Mouse (Mus musculus): ENCODE measurements at regions not wholly inside any gene's neighbourhood (a gene's known extent, or its start where the extent isn't known, plus 50 kb on each side); places are given as distances from the start of the nearest gene placed in this dataset.

DNA sequence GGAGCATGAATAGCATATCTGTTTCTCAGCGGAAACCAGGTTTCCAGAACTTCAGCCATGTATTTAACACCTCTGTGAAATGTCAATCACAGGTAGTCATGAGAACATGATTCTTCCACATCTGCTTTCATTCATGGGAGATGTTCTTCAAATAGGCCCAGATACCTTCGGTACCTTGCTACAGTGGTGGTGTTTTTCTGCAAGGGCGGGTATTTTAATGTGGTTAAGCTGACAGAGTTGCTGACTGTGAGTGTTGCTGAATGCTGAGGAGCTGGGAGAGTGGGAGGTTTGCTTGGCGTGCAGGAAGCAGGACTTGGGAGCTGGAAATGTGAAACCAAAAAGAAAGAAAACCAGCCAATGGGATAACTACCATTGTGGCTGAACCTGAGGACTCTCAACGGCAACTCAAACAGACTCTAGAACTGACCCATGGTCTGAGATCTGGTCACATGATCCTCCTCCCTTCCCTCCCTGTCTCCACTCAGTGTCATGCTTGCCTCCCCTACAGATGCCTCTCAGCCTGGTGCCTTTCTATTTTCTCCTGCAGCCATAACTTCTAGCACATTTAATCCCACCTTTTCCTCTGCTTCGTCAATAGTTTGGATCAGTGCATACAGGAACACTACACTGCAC is 317.0 kb upstream of the Pard3b start:
- no peak overlapping the region for H3K9ac ChIP-seq (replicated peaks; ENCODE audit: low read length, poor library complexity, severe bottlenecking)
- no peak for ATAC-seq (ENCODE audit: low FRiP score)
- no peak overlapping the region for H3K27ac ChIP-seq (ENCODE audit: low read depth, low read length)
- no peaks in the 10 kb centered on the region for H3K4me1 ChIP-seq (ENCODE audit: insufficient read depth, low read length)
- no peak for DNase-seq (ENCODE audit: low spot score)
- no peaks in the 10 kb centered on the region for H3K36me3 ChIP-seq (ENCODE audit: insufficient read depth, low read length)
- 80% methylated on average over 6 of the region's 6 CpGs for WGBS
- TF ChIP-seq CTCF (IDR thresholded peaks at IDR 0.05) = no peak
- H3K4me2 ChIP-seq (ENCODE audit: low read depth, low read length, poor library complexity, severe bottlenecking) = no peak overlapping the region
- no peaks in the 10 kb centered on the region for H3K27me3 ChIP-seq (ENCODE audit: insufficient read depth, low read length)
- no peak overlapping the region for H3K4me3 ChIP-seq (ENCODE audit: low read depth, low read length)
- no peaks in the 10 kb centered on the region for H3K9me3 ChIP-seq (ENCODE audit: low read length)

GRCm38 (mm10) chr1:61331456-61331855 is 307.2 kb upstream of the Pard3b start:
- no peak for TF ChIP-seq CTCF (IDR thresholded peaks at IDR 0.05)
- Histone ChIP-seq H3K4me2 (ENCODE audit: low read depth, low read length, poor library complexity, severe bottlenecking) (no peak overlapping the region), H3K4me3 (ENCODE audit: low read depth, low read length) (no peak overlapping the region), H3K36me3 (ENCODE audit: insufficient read depth, low read length) (no peaks in the 10 kb centered on the region), H3K4me1 (ENCODE audit: insufficient read depth, low read length) (no peaks in the 10 kb centered on the region), H3K27me3 (ENCODE audit: insufficient read depth, low read length) (no peaks in the 10 kb centered on the region), H3K27ac (ENCODE audit: low read depth, low read length) (no peak overlapping the region), H3K9me3 (ENCODE audit: low read length) (no peaks in the 10 kb centered on the region), H3K9ac (replicated peaks; ENCODE audit: low read length, poor library complexity, severe bottlenecking) (no peak overlapping the region)
- DNase-seq (ENCODE audit: low spot score) = no peak
- no peak for ATAC-seq (ENCODE audit: low FRiP score)
- WGBS = 78% methylated on average over 2 of the region's 2 CpGs

- Histone ChIP-seq H3K9ac (replicated peaks; ENCODE audit: low read length, poor library complexity, severe bottlenecking) (no peak overlapping the region), H3K4me1 (ENCODE audit: insufficient read depth, low read length) (no peaks in the 10 kb centered on the region), H3K4me2 (ENCODE audit: low read depth, low read length, poor library complexity, severe bottlenecking) (no peak overlapping the region), H3K4me3 (ENCODE audit: low read depth, low read length) (no peak overlapping the region), H3K27ac (ENCODE audit: low read depth, low read length) (no peak overlapping the region), H3K9me3 (ENCODE audit: low read length) (no peaks in the 10 kb centered on the region), H3K27me3 (ENCODE audit: insufficient read depth, low read length) (no peaks in the 10 kb centered on the region), H3K36me3 (ENCODE audit: insufficient read depth, low read length) (no peaks in the 10 kb centered on the region)
- ATAC-seq (ENCODE audit: low FRiP score) = no peak
- WGBS = 22% methylated on average over 3 of the region's 3 CpGs
- TF ChIP-seq CTCF (IDR thresholded peaks at IDR 0.05) = no peak
- no peak for DNase-seq (ENCODE audit: low spot score)
Measured at GRCm38 (mm10) chr1:61331906-61332305, 306.7 kb upstream of the Pard3b start.

DNA sequence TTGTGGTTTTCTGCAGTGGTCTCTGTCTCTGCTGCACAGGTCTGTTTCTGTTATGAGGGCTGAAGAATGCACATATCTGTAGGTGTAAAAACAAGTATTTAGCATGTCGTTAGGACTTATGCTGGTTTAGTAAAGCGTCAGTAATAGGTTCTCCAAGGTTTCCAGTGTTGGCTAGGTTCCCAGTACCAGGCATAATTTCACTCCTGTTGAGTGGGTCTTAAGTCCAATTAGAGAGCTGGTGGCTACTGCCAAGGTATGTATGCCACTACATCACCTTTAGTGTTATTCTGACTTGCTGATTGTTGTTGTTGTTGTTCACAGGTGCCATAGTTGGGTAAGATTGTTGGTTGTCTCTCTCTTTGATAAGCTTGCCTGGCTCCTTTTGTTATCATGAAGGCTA is 302.3 kb upstream of the Pard3b start:
- Histone ChIP-seq H3K4me1 (ENCODE audit: insufficient read depth, low read length) (no peaks in the 10 kb centered on the region), H3K27ac (ENCODE audit: low read depth, low read length) (no peak overlapping the region), H3K4me3 (ENCODE audit: low read depth, low read length) (no peak overlapping the region), H3K27me3 (ENCODE audit: insufficient read depth, low read length) (no peaks in the 10 kb centered on the region), H3K9me3 (ENCODE audit: low read length) (no peaks in the 10 kb centered on the region), H3K36me3 (ENCODE audit: insufficient read depth, low read length) (no peaks in the 10 kb centered on the region), H3K9ac (replicated peaks; ENCODE audit: low read length, poor library complexity, severe bottlenecking) (no peak overlapping the region), H3K4me2 (ENCODE audit: low read depth, low read length, poor library complexity, severe bottlenecking) (no peak overlapping the region)
- DNase-seq (ENCODE audit: low spot score) (peak; percentile 42), ATAC-seq (ENCODE audit: low FRiP score) (no peak)
- 87% methylated on average over 2 of the region's 2 CpGs for WGBS
- no peak for TF ChIP-seq CTCF (IDR thresholded peaks at IDR 0.05)

DNA sequence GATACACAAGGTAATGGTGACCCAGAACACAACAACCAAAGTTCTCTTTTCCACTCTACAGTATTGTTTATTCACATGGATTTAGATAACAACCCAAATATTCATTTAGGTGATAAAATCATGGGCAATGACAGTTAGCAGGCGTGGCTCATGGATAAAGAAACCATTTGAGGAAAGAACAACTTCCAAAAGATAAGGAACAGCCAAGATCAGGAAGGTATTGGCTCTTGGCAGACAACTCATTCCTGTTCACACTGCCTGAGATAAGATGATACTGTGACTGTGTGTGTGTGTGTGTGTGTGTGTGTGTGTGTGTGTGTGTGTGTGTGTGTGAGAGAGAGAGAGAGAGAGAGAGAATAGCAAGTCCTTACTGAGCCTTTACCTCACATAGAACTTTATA is 285.7 kb upstream of the Pard3b start:
- Histone ChIP-seq H3K27ac (ENCODE audit: low read depth, low read length) (no peak overlapping the region), H3K4me2 (ENCODE audit: low read depth, low read length, poor library complexity, severe bottlenecking) (no peak overlapping the region), H3K9ac (replicated peaks; ENCODE audit: low read length, poor library complexity, severe bottlenecking) (no peak overlapping the region), H3K4me3 (ENCODE audit: low read depth, low read length) (no peak overlapping the region), H3K9me3 (ENCODE audit: low read length) (no peaks in the 10 kb centered on the region), H3K27me3 (ENCODE audit: insufficient read depth, low read length) (no peaks in the 10 kb centered on the region), H3K36me3 (ENCODE audit: insufficient read depth, low read length) (no peaks in the 10 kb centered on the region), H3K4me1 (ENCODE audit: insufficient read depth, low read length) (no peaks in the 10 kb centered on the region)
- TF ChIP-seq CTCF (IDR thresholded peaks at IDR 0.05) = no peak
- 89% methylated on average over 1 of the region's 1 CpGs for WGBS
- ATAC-seq (ENCODE audit: low FRiP score) (no peak), DNase-seq (ENCODE audit: low spot score) (no peak)

GRCm38 (mm10) chr1:61353481-61353880 is 285.1 kb upstream of the Pard3b start:
- Histone ChIP-seq H3K4me3 (ENCODE audit: low read depth, low read length) (no peak overlapping the region), H3K36me3 (ENCODE audit: insufficient read depth, low read length) (no peaks in the 10 kb centered on the region), H3K4me1 (ENCODE audit: insufficient read depth, low read length) (no peaks in the 10 kb centered on the region), H3K27me3 (ENCODE audit: insufficient read depth, low read length) (no peaks in the 10 kb centered on the region), H3K27ac (ENCODE audit: low read depth, low read length) (no peak overlapping the region), H3K4me2 (ENCODE audit: low read depth, low read length, poor library complexity, severe bottlenecking) (no peak overlapping the region), H3K9me3 (ENCODE audit: low read length) (no peaks in the 10 kb centered on the region), H3K9ac (replicated peaks; ENCODE audit: low read length, poor library complexity, severe bottlenecking) (no peak overlapping the region)
- no peak for TF ChIP-seq CTCF (IDR thresholded peaks at IDR 0.05)
- DNase-seq (ENCODE audit: low spot score) = no peak
- ATAC-seq (ENCODE audit: low FRiP score) = no peak
- WGBS = 12% methylated on average over 3 of the region's 3 CpGs
